Mouse (Mus musculus): ENCODE measurements around the gene Fam89a. TPM values are rescaled to one million over a fixed set of nuclear protein-coding genes. Genes with fewer than 3 reads are reported as not detected.

The Fam89a gene
- polyA plus RNA-seq, 1 experiment from 2014 or later, result 1.2 TPM

Other genes starting within 250 kb of the Fam89a start
- gene Cog2, start 231.1 kb downstream of the Fam89a start, polyA plus RNA-seq (2014; fragmentation: Nextera tagmentation; extraction: Ambion mirVana), result 41.4 and 44.7 TPM in 2 replicates
- gene Agt, start 182.1 kb downstream of the Fam89a start, polyA plus RNA-seq (2014; fragmentation: Nextera tagmentation; extraction: Ambion mirVana), result not detected in 2 replicates
- gene Capn9, start 175.7 kb downstream of the Fam89a start, polyA plus RNA-seq (2014; fragmentation: Nextera tagmentation; extraction: Ambion mirVana), result 0.15 TPM in 1 of 2 replicates, not detected in the other
- 23.5 and 26.6 TPM in 2 replicates for gene 2310022B05Rik, start 88.5 kb downstream of the Fam89a start, polyA plus RNA-seq (2014; fragmentation: Nextera tagmentation; extraction: Ambion mirVana)
- gene Ttc13, start 29.8 kb downstream of the Fam89a start, polyA plus RNA-seq (2014; fragmentation: Nextera tagmentation; extraction: Ambion mirVana), result 60.3 and 63.2 TPM in 2 replicates
- 34.1 and 38.2 TPM in 2 replicates for gene Arv1, start 29.7 kb downstream of the Fam89a start, polyA plus RNA-seq (2014; fragmentation: Nextera tagmentation; extraction: Ambion mirVana)
- 2.2 and 2.7 TPM in 2 replicates for gene Trim67, start 41.3 kb upstream of the Fam89a start, polyA plus RNA-seq (2014; fragmentation: Nextera tagmentation; extraction: Ambion mirVana)
- gene Gnpat, start 111.2 kb upstream of the Fam89a start, polyA plus RNA-seq (2014; fragmentation: Nextera tagmentation; extraction: Ambion mirVana), result 153 TPM in 2 replicates
- 56.7 and 59.1 TPM in 2 replicates for gene 2810004N23Rik, start 111.3 kb upstream of the Fam89a start, polyA plus RNA-seq (2014; fragmentation: Nextera tagmentation; extraction: Ambion mirVana)
- 10.3 and 11.6 TPM in 2 replicates for gene Exoc8, start 145.9 kb upstream of the Fam89a start, polyA plus RNA-seq (2014; fragmentation: Nextera tagmentation; extraction: Ambion mirVana)
- 11.1 and 12.3 TPM in 2 replicates for gene Sprtn, start 146.1 kb upstream of the Fam89a start, polyA plus RNA-seq (2014; fragmentation: Nextera tagmentation; extraction: Ambion mirVana)
- 20.7 and 22.2 TPM in 2 replicates for gene Egln1, start 197.5 kb upstream of the Fam89a start, polyA plus RNA-seq (2014; fragmentation: Nextera tagmentation; extraction: Ambion mirVana)